Mouse (Mus musculus) erythroblast, embryonic 14.5 days (primary cell): ENCODE data around the gene Olfr1346.

Experiments
- GATA1 ChIP-seq: IDR thresholded peaks from 2 replicates; pipeline ENCODE4 v1.6.1; 2012; ENCODE audit warnings: low read length, inconsistent platforms, mixed read lengths
- TAL1 ChIP-seq: IDR thresholded peaks from 3 replicates; pipeline ENCODE4 v1.6.1; 2012; ENCODE audit warnings: low read length, inconsistent platforms, mixed read lengths

DNA sequence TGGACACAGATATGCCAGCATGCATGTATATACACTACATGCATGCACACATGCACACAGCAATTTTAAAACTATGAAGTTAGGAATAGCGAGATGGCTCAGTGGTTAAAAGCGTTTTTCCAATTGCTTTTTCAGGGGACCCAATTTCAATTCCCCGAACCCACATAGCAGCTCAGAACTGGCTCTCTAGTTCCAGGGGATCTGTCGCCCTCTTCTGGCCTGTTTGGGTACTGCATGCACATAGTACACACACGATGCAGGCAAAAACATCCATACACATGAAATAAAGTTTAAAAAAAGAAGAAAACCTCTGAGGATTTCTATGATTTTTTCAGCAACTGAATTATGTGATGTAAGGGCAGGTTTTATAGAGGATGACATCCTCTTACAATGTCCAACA, 59.2 kb downstream of the Olfr1346 start:
- no peak for TF ChIP-seq GATA1
- TF ChIP-seq TAL1 = no peak
